Mouse (Mus musculus): ENCODE data around the gene Vkorc1.
"Not testable (repeated sequence)": the region's sequence is repeated elsewhere in the genome, so short reads cannot be mapped to it uniquely, and the experiment has no call there.

- not testable (repeated sequence) for TF ChIP-seq CTCF, EP300 (IDR thresholded peaks at IDR 0.05)
Observed at GRCm38 (mm10) chr7:127895891-127896290, 474 bp upstream of the Vkorc1 start.

All from lung, postnatal 0 days (tissue).